In the genomic region with DNA sequence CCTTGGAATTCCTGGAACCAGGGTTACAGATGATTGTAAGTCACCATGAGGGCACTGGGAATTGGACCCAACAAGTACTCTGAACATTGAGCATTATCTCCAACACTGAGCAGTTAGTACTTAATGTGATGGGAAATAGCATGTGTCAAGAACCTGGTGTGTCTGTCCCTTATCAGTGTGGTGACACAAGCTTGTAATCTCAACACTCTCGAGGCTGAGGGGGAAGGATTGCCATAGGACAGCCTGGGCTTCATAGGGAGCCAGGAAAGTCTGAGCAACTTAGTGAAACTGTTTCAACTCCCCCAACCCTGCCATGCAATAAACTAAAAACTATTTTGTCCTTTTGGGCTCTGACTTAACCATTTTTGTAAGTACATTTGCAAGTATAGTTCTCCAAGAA, we compare ENCODE assay signal across 16 mouse cellular contexts.
DNase-seq lines count a peak whose midpoint lies in the region; TF ChIP-seq lines count a peak whose summit lies in the region.
"Had no signal": no experiment of that assay in that cellular context is flagged by ENCODE, and none has a peak within 500 bp of the region (broad histone marks: within the 10 kb centered on the region; RNA-seq: fewer than 3 reads in every experiment).

No protein-coding gene starts in this region.

- peak; percentile 48 to 50; a peak in 2 of 4 replicates for TF ChIP-seq EP300 in MEL (IDR thresholded peaks at IDR 0.05; ENCODE audit: low read depth in 1 of 2, low read length in 2 of 2)

- H3K27me3 ChIP-seq in MEL (ENCODE audit: control insufficient read depth in 1 of 2, insufficient read depth in 2 of 2, low read length in 2 of 2) = no peaks in the 10 kb centered on the region
- H3K27me3 ChIP-seq: CH12.LX had no signal

- H3K4me1 ChIP-seq in MEL (ENCODE audit: control insufficient read depth in 1 of 2, insufficient read depth in 2 of 2, low read length in 2 of 2) = peaks cover 4 to 8% of the 10 kb centered on the region in 2 experiments; a peak in 3 of 4 replicates

- H3K79me2 ChIP-seq in MEL (ENCODE audit: control insufficient read depth, insufficient read depth, low read length, poor library complexity) = no peaks in the 10 kb centered on the region

- no peak overlapping the region for H3K4me3 ChIP-seq in MEL (ENCODE audit: control insufficient read depth in 1 of 2, insufficient read depth in 1 of 2, low read depth in 2 of 2, low read length in 2 of 2)

- no peak overlapping the region for H3K27ac ChIP-seq in MEL (ENCODE audit: control insufficient read depth, low read depth, low read length)

- peak; percentile 54 for DNase-seq in MEL (ENCODE audit: low read depth, low spot score)
- no peak for DNase-seq in testis, postnatal 10 days (ENCODE audit: low spot score)
- DNase-seq: adrenal gland, adult 2 months; adrenal gland, adult 8-10 months; adrenal gland, postnatal 10 days; adrenal gland, postnatal 14 days; adrenal gland, postnatal 25 days; adrenal gland, postnatal 36 days; B cell, adult 2 months; cerebellum, adult 11 months; cerebellum, adult 11-12 months; cerebellum, adult 18-20 months; cerebellum, adult 2 months; cerebellum, adult 8-10 months had no signal

- peaks cover 0 to 8% of the 10 kb centered on the region in 2 experiments; a peak in 2 of 4 replicates for H3K36me3 ChIP-seq in MEL (ENCODE audit: control insufficient read depth in 1 of 2, insufficient read depth in 2 of 2, low read length in 2 of 2)
- H3K36me3 ChIP-seq: G1E had no signal

- TF ChIP-seq CTCF in MEL (IDR thresholded peaks at IDR 0.05 in 2 of 3, conservative IDR thresholded peaks at IDR 0.05 in 1 of 3; ENCODE audit: control insufficient read depth in 1 of 3, insufficient read depth in 1 of 3, low read depth in 2 of 3, low read length in 3 of 3, poor library complexity in 1 of 3, severe bottlenecking in 1 of 3) = no peak

- TF ChIP-seq POLR2A in MEL (IDR thresholded peaks at IDR 0.05; ENCODE audit: control insufficient read depth in 1 of 2, insufficient read depth in 1 of 2, low read depth in 1 of 2, low read length in 2 of 2, poor library complexity in 1 of 2) = no peak

- TF ChIP-seq RAD21 in MEL (IDR thresholded peaks at IDR 0.05; ENCODE audit: low read depth, low read length) = no peak

- no peaks in the 10 kb centered on the region for H3K9me3 ChIP-seq in MEL (replicated peaks; ENCODE audit: insufficient read depth, low read length)
- H3K9me3 ChIP-seq: G1E had no signal

- H3K9ac ChIP-seq in MEL (ENCODE audit: control insufficient read depth, low read depth, low read length, poor library complexity, severe bottlenecking) = no peak overlapping the region

TF ChIP-seq in MEL, 35 proteins besides CTCF, POLR2A, EP300 and RAD21:
- TF ChIP-seq TCF12 (IDR thresholded peaks at IDR 0.05; ENCODE audit: low read depth, low read length) (peak; percentile 44; the same call in 1 of the 2 replicates), RCOR1 (IDR thresholded peaks at IDR 0.05; ENCODE audit: low read depth, low read length) (peak; percentile 33; the same call in 1 of the 2 replicates), MAX (IDR thresholded peaks at IDR 0.05; ENCODE audit: low read length) (peak; percentile 37; the same call in 1 of the 2 replicates), GATA1 (IDR thresholded peaks at IDR 0.05; ENCODE audit: low read depth, low read length) (peak; percentile 71), UBTF (IDR thresholded peaks at IDR 0.05; ENCODE audit: borderline replicate concordance, insufficient read depth, low read depth, low read length) (no peak)
TF ChIP-seq in MEL: peak in this region for 4.
